Mouse (Mus musculus): ENCODE results near the gene Lekr1. TPM values are rescaled to one million over a fixed set of nuclear protein-coding genes. Genes with fewer than 3 reads are reported as not detected.

Gene Lekr1
- total RNA-seq, 2 experiments from 2014 or later, result 3.2 to 4.7 TPM

GRCm38 (mm10) chr3:65654541-65655206, 11.4 kb upstream of the Lekr1 start:
- ATAC-seq (replicated peaks; ENCODE audit: poor library complexity), result peak; percentile 41; the same call in 1 of the 2 replicates

- no peak for ATAC-seq (replicated peaks; ENCODE audit: poor library complexity)
These were observed 9.6 kb upstream of the Lekr1 start for GRCm38 (mm10) chr3:65656451-65656850.

GRCm38 (mm10) chr3:65656902-65657660, 8.9 kb upstream of the Lekr1 start:
- ATAC-seq (replicated peaks; ENCODE audit: poor library complexity), result no peak

- ATAC-seq (replicated peaks; ENCODE audit: poor library complexity), result no peak
These were observed 7.9 kb upstream of the Lekr1 start for GRCm38 (mm10) chr3:65658081-65658612.

GRCm38 (mm10) chr3:65658721-65659619, 7.1 kb upstream of the Lekr1 start:
- peak; percentile 91 for ATAC-seq (replicated peaks; ENCODE audit: poor library complexity)

GRCm38 (mm10) chr3:65659620-65659932, 6.5 kb upstream of the Lekr1 start:
- ATAC-seq (replicated peaks; ENCODE audit: poor library complexity), result no peak

GRCm38 (mm10) chr3:65660336-65660735, 5.7 kb upstream of the Lekr1 start:
- no peak for ATAC-seq (replicated peaks; ENCODE audit: poor library complexity)

GRCm38 (mm10) chr3:65661731-65662130, 4.3 kb upstream of the Lekr1 start:
- no peak for ATAC-seq (replicated peaks; ENCODE audit: poor library complexity)

- ATAC-seq (replicated peaks; ENCODE audit: poor library complexity), result peak; percentile 3; the same call in 1 of the 2 replicates
These were observed 2.9 kb upstream of the Lekr1 start for GRCm38 (mm10) chr3:65663176-65663575.

GRCm38 (mm10) chr3:65670216-65670615, 4.2 kb downstream of the Lekr1 start:
- ATAC-seq (replicated peaks; ENCODE audit: poor library complexity), result peak; percentile 22; the same call in 1 of the 2 replicates

- ATAC-seq (replicated peaks; ENCODE audit: poor library complexity), result no peak
These were observed 7.7 kb downstream of the Lekr1 start for GRCm38 (mm10) chr3:65673725-65674124.

GRCm38 (mm10) chr3:65680612-65681011, 14.6 kb downstream of the Lekr1 start:
- peak; percentile 76 for ATAC-seq (replicated peaks; ENCODE audit: poor library complexity)

- ATAC-seq (replicated peaks; ENCODE audit: poor library complexity), result no peak
These were observed 23.7 kb downstream of the Lekr1 start for GRCm38 (mm10) chr3:65689705-65690104.

GRCm38 (mm10) chr3:65690850-65691249, 24.8 kb downstream of the Lekr1 start:
- ATAC-seq (replicated peaks; ENCODE audit: poor library complexity), result no peak

- ATAC-seq (replicated peaks; ENCODE audit: poor library complexity), result no peak
These were observed 33.7 kb downstream of the Lekr1 start for GRCm38 (mm10) chr3:65699704-65700103.

- peak; percentile 99 for ATAC-seq (replicated peaks; ENCODE audit: poor library complexity)
These were observed 48.3 kb downstream of the Lekr1 start for GRCm38 (mm10) chr3:65714372-65714771.

GRCm38 (mm10) chr3:65717406-65717805, 51.4 kb downstream of the Lekr1 start:
- no peak for ATAC-seq (replicated peaks; ENCODE audit: poor library complexity)

GRCm38 (mm10) chr3:65722897-65723296, 56.9 kb downstream of the Lekr1 start:
- no peak for ATAC-seq (replicated peaks; ENCODE audit: poor library complexity)

GRCm38 (mm10) chr3:65723664-65724063, 57.6 kb downstream of the Lekr1 start:
- no peak for ATAC-seq (replicated peaks; ENCODE audit: poor library complexity)

GRCm38 (mm10) chr3:65737816-65738215, 71.8 kb downstream of the Lekr1 start:
- ATAC-seq (replicated peaks; ENCODE audit: poor library complexity), result no peak

GRCm38 (mm10) chr3:65744936-65745335, 78.9 kb downstream of the Lekr1 start:
- ATAC-seq (replicated peaks; ENCODE audit: poor library complexity), result no peak

All from megakaryocyte progenitor cell, adult 5-6 weeks (primary cell).